Mouse (Mus musculus): Measurements from ENCODE around the gene Prrx2. TPM values are rescaled to one million over a fixed set of nuclear protein-coding genes. Genes with fewer than 3 reads are reported as not detected.

Prrx2 gene
- total RNA-seq (2021), result 1 to 10 TPM in 1 of 2 experiments, under 1 TPM in 1; 0.33 to 1.8 TPM
- long read RNA-seq, experiment 1, result 0 reads
- long read RNA-seq, experiment 2, partial matches to known transcripts, result 0 of 1 reads
- long read RNA-seq, experiment 2, other reads (novel, unspliced or antisense), result 0 of 1 reads

DNA sequence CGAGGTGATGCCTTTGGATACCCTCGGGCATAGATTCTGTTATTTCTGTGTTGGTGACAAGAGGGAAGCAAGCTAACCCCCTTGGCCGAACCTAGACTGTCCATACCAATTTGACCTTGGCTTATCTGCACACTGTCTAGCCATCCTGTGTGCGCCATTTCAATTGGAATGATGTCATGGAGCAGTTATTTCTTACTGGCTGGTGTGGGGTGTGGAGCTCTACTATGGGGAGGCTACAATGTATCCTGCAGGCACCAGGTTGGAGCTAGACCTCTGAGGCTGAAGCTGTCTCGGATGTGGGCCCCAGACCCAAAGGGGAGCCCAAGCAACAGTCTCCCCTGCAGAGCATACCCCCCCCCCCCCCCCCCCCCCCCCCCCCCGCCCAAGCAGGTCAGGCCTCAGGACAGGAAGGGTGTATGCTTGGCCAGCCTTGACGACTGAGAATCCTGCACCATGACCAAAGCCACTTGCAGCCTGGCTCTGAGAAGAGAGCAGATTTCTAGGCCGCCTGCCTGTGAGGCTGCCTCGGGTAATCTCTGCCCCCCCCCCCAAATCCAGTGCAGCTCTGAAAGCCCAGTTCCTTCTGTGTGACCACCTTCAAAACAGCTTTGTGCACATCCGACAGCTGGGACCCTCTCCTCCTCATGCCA lies at the start of gene Prrx2:
Gene Prrx2, plus strand, starts transcription at position 600 of the 650 bp plus-strand sequence.
- DNase-seq (ENCODE audit: low spot score in 2 of 2), result no peak

DNA sequence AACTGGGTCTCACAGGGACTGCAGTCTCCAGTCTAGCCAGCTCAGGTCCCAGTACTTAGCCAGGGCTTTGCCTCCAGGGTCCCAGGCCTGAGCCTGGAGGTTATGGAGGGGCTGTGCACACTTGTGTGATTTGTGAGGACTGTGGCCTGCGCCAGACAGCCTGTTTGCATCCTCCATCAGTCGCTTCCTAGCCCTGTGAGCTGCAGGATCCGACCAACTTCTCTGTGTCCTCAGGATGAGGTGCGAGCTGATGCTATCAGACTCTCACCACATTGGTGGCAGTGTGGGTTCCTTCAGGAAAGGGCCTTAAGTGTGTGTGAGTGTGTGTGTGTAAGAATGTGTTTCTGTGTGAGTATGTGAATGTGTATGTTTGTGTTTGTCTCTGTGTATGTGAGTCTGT lies 47.3 kb upstream of the Prrx2 start:
- no peak for DNase-seq (ENCODE audit: low spot score in 2 of 2)

DNA sequence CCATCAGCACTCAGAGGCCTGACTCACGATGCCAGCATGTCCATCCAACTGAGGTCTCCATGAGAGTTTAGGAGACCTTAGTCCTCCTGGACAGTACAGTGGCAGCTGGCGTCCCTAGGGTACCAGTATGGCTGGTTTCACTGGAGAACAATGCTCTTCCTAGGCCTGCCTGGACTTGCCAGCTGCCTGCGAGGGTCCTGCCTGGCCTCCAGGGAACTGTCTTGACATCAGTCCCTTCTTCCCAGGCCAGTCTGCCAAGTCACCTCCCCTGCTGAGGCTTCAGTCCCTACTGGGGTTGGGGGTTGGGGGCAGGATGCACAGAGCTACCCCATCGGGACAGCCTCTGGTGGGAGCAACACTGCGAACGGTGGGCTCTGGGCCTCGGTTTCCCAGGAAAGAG lies 42.7 kb upstream of the Prrx2 start:
- no peak for DNase-seq (ENCODE audit: low spot score in 2 of 2)

- peak; percentile 99 to 100 for DNase-seq (ENCODE audit: low spot score in 2 of 2)
Measured at GRCm38 (mm10) chr2:30794179-30795108, 40.3 kb upstream of the Prrx2 start.

GRCm38 (mm10) chr2:30795271-30795888 lies 39.4 kb upstream of the Prrx2 start:
- DNase-seq (ENCODE audit: low spot score in 2 of 2), result no peak

DNA sequence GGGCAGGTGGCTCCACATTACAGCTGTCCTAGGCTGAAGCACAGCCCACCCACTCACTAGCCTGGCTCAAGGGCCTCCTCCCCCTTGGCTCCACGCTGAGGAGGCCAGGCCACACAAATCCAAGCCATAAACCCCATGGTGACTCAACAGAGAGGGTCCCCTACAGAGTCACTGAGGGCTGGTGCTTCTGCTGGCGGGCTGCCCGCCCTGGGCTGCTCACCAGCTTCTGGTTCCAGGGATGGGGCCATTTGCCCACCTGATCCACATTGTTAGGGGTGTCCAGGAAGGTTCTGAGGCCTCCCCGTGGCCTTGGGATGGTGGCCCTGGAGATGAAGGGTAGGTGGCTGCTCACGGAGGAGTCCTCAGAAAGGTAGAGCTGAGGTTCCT lies 38.9 kb upstream of the Prrx2 start:
- DNase-seq (ENCODE audit: low spot score in 2 of 2), result no peak

- DNase-seq (ENCODE audit: low spot score in 2 of 2), result peak; percentile 57 to 63
Measured at GRCm38 (mm10) chr2:30796382-30796781, 38.4 kb upstream of the Prrx2 start.

GRCm38 (mm10) chr2:30799456-30799855 lies 35.3 kb upstream of the Prrx2 start:
- DNase-seq (ENCODE audit: low spot score in 2 of 2), result no peak

GRCm38 (mm10) chr2:30800671-30801066 lies 34.1 kb upstream of the Prrx2 start:
- no peak for DNase-seq (ENCODE audit: low spot score in 2 of 2)

GRCm38 (mm10) chr2:30801067-30801852 lies 33.5 kb upstream of the Prrx2 start:
- DNase-seq (ENCODE audit: low spot score in 2 of 2), result peak in 1 of 2 experiments; percentile 40

GRCm38 (mm10) chr2:30803604-30804003 lies 31.2 kb upstream of the Prrx2 start, which contains the start of gene 1700001O22Rik:
Gene 1700001O22Rik (minus strand): TSS chr2:30803661.
- DNase-seq (ENCODE audit: low spot score in 2 of 2), result no peak

- DNase-seq (ENCODE audit: low spot score in 2 of 2), result no peak
Measured at GRCm38 (mm10) chr2:30805983-30806382, 28.8 kb upstream of the Prrx2 start.

DNA sequence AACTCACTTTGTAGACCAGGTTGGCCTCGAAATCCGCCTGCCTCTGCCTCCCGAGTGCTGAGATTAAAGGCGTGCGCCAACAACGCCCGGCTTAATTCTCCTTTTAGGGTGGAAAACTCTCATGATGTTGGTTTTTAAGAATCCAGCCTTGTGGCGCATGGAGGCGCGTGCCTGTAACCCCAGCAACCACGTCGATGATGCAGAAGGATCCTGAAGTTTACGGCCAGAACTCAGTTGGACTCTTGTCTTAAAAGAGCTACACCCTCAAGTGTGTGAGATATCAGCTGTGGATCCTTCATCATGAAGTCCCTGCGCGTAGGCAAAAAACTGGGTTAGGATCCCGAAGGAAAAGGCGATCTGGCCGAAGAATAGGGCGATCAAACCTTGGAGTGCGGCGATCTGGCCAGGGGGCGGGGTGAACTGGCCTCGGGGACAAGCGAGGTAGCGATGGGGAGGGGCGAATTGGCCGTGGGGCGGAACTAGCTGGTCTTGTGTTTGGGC lies 27.6 kb upstream of the Prrx2 start:
- DNase-seq (ENCODE audit: low spot score in 2 of 2), result no peak

- peak; percentile 96 to 97 for DNase-seq (ENCODE audit: low spot score in 2 of 2)
Measured at GRCm38 (mm10) chr2:30807648-30808295, 27.0 kb upstream of the Prrx2 start, which contains the start of gene Ntmt1. Gene Ntmt1 (plus strand): TSS chr2:30807826.

GRCm38 (mm10) chr2:30808296-30808655 lies 26.5 kb upstream of the Prrx2 start:
- peak in 1 of 2 experiments; percentile 31 for DNase-seq (ENCODE audit: low spot score in 2 of 2)

DNA sequence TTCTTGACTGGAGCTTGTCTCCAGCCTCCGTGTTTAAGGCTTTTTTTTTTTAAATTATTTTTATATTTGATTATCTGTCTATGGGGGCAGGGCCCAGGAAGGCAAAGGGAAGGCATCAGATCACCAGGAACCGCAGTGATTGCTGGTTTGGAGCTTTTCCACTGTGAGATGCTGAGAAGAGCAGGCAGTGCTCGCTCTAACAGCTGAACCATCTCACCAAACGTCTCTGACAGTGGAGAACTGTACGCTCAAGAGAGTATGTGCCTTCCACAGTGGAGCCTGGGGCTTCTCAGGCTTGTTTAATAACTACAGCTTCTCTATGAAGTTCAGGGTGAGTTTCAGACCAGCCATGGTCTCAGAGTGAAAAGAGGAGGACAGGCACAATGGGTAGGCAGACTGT lies 25.3 kb upstream of the Prrx2 start:
- DNase-seq (ENCODE audit: low spot score in 2 of 2), result no peak

GRCm38 (mm10) chr2:30810573-30810972 lies 24.2 kb upstream of the Prrx2 start:
- DNase-seq (ENCODE audit: low spot score in 2 of 2), result no peak

DNA sequence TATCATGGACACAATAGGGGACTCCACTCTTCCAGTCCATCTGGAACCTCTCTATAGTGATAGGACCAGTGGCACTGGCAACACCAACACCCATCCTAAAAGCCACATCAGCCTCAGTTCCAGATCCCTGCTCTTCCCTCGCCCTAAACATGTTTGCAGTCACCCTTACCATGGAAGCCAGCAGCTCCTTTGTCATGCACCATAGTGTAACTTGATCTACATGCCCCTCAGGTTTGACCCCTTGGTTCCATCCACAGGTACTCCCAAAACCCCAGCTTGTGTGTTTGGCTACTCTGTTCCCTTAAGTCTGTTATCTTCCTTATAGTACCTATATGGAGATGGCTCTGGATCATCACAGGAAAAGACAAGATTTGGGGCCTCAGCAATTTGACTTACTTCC lies 18.4 kb upstream of the Prrx2 start:
- no peak for DNase-seq (ENCODE audit: low spot score in 2 of 2)

- no peak for DNase-seq (ENCODE audit: low spot score in 2 of 2)
Measured at GRCm38 (mm10) chr2:30819873-30820272, 14.9 kb upstream of the Prrx2 start.

DNA sequence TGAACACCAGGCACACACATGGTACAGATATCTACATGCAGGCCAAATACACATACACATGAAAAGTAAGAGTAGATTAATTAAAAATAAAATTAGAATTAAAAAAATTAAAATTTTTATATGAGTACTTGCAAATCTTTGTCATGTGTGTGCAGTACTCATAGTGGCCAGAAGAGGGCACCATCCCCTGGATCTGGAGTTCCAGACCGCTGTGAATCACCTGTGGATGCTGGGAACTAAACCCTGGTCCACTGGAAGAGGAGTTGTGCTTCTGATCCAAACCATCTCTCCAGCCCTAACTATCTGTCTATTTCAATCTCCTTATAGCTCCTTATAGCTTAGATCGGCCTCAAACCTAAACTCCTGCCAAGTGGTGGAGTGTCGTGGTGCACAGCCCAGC lies 13.7 kb upstream of the Prrx2 start:
- DNase-seq (ENCODE audit: low spot score in 2 of 2), result no peak
